Comparison of ENCODE assay signal across 1 mouse cellular context in genomic region chr11:54437823-54438337, GRCm38 (mm10).
TF ChIP-seq lines count a peak whose summit lies in the region.

Fnip1 (plus strand) TSS chr11:54438199.

TF ChIP-seq in MEL, 35 proteins besides CTCF, POLR2A, EP300 and RAD21 (continued from another document):
- TF ChIP-seq TAL1 (IDR thresholded peaks at IDR 0.05; ENCODE audit: low read length) (no peak), TBP (IDR thresholded peaks at IDR 0.05; ENCODE audit: low read depth, low read length) (no peak), ZKSCAN1 (IDR thresholded peaks at IDR 0.05; ENCODE audit: low read depth, low read length) (0 out of 2 replicates have a peak, but pooled peaks have one; percentile 44), MYC (IDR thresholded peaks at IDR 0.05; ENCODE audit: low read depth, low read length) (0 out of 2 replicates have a peak, but pooled peaks have one; percentile 40), MAFK (IDR thresholded peaks at IDR 0.05; ENCODE audit: borderline replicate concordance, low read depth, low read length) (peak; percentile 24; the same call in 1 of the 2 replicates), USF1 (IDR thresholded peaks at IDR 0.05; ENCODE audit: low read depth, low read length) (peak; percentile 91)
